Mouse (Mus musculus) cerebellum, adult 8-10 months (tissue): ENCODE data around the gene Tmem131l.

Source experiments
- DNase-seq: peaks from one replicate; pipeline ENCODE4 v3.0.0; 2022

Gene Tmem131l

DNA sequence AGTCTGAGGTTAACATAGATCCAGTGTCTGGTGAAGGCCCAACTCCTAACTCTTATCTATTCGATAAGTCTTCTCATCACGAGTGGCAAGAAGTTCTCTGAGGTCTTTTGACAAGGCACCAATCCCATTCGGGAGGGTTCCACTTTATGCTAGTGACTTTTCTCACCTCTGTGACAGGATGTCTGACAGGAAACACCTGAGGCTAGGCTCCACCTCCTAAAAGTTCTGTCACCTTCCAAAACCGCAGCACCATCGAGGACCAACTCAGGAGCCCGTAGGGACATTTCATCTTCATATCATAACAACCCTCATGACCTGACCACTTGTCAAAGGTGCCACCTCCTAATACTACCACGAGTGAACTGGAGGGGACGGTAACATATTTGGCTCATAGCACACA lies 6.2 kb upstream of the Tmem131l start:
- DNase-seq: no peak

DNA sequence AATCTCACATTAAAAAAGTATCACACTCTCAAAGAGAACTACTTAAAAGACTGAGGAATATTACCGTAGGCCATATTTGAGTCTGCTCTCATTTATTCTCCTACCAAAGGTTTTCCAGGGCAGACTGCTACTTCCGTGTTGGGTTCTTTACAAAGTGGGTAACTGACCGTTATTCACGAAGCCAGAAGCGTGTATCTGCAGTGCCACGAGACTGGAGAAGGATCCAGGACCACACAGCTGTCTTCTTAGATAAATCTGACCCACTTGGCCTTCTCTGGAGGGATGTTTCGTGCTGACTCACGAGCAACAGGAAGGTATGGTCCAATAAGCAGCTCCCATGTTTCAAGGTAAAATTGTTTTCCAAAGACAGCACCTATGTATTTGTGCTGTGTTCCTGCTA lies 1.8 kb upstream of the Tmem131l start:
- no peak for DNase-seq

DNA sequence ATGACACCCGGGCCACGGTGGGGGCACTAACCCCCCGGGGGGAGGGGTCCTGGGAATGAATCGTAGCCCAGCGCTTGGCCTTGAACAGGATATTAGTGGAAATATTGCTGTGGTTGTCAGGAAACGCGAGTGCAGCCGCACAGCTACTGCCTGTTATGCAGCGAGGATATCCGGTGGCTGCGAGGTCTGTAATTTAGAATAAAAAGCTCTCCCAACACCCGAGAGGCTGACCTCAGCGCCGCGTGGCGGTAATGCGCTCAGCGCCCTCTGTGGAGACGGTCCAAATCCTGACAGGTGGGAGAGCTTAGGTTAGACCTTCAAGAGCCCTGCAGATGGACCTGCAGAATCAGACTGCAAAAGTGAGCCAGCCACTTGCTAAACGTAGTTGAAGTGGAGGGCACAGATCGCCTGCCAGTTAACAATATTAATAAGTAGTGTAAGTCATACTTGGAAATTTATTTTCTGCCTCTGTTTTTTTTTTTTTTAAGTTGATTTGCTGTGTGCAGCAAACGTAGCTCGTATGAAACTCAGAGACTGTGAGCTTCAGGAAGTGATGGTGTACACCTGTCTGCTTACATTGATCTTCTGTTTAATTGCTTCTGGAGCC lies 604 bp upstream of the Tmem131l start:
- DNase-seq: no peak

DNA sequence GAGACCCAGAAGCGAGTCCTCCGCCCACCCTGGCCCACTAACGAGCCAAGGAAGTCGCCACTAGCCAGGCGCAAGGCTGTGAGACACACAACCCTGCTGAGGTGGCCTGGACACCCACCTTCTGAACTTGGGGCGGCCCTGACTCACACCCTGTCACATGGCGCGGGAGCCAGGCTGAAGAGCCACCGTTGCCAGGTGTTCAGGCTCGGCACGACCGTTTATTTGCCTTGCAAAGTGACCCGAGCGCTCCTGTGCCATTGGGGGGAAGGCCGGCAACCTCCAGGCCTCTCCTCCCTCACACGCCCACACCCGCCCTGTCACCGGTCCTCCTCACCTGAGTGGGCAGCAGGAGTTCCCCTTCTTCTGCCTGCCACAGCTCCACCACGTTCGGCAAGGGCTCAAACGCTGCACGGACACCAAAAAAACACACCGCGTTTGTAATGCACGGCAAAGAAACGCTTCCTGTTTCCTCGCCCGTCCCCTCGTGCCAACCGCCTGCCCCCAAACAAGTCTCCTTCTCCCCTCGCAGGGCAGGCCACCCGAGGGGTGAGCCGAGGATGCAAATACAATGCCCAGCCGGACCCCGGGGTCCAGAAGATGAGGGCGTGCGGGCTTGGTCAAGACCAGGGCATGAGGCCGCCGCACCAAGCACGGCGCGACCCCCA lies 862 bp downstream of the Tmem131l start:
- DNase-seq: peak; percentile 45

DNA sequence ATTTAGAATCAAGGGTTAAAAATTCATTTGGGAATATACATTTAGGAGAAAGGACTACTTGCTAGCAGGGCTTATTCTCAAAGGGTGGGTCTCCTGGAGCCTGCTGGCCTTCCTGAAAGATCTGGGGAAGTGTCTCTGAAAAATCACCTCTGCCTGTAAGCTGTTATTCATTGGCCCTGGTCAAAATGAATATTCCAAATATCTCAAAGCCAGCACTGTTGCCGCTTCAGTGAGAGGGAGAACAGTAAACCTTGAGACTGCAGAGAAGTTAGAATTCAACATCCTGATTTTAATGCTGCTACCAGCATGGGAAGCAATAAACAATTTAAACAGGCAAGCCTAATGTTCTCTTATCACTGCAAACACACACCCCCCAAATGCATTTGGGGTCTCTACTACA lies 1.8 kb downstream of the Tmem131l start:
- no peak for DNase-seq

DNA sequence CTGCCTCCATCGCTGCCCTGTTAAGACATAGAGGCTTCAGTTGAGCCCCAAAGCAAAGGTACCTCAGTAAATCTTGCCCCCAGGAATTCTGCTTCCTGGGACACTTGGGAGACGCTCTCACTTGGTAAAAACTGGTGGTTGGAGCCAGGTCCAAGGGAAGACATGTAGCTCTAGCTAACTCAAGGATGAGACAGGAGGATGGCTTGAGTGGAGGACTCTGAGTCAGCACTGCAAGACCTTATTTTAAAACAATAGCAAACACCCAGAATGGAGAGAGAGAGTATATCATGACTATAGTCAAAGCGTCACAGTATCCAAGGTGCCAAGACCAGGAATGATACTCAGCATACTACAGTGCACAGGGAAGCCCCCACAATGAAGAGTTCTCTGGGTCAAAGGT lies 2.4 kb downstream of the Tmem131l start:
- no peak for DNase-seq

DNA sequence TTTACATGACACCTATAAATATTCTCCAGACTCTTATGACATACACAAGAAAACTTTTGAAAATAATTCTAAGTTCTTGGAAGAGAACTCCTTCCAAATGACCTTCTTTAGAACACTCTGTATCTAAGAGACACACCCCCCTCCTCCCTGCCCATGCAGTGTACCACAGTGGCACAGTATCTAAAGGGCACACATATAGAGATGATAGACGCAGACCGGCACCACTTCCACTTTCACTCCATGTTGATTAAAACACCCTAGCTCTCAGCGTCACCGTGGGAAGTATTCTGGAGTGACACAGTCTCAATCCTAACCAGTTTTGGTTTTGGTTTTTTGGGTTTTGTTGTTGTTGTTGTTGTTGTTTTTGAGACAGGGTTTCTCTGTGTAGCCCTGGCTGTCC lies 3.1 kb downstream of the Tmem131l start:
- no peak for DNase-seq

DNA sequence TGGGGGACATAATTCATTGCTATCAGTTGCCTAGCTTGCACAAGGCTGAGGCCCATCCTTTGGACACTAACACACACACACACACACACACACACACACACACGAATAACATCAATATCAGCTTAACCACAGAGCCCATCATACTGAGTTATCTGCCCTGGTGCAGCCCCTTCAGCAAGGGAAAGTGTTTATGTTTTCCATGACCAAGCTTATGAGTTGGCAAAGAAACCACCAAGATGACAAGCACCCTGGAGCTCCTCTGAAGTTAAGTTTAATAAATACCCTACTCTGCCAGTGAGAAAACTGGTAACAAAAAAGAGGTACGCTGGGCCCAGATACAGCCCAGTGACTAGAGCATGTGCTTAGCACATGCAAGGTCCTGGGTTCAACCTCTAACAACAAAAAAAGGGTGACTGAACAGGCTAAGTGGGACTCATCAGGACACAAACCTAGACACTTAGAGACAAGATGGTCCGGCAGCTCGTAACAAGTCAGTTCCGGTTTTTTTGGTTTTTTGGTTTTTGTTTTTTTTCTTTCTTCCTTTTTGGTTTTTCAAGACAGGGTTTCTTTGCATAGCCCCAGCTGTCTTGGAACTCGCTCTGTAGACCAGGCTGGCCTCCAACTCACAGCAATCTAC lies 4.1 kb downstream of the Tmem131l start:
- no peak for DNase-seq

DNA sequence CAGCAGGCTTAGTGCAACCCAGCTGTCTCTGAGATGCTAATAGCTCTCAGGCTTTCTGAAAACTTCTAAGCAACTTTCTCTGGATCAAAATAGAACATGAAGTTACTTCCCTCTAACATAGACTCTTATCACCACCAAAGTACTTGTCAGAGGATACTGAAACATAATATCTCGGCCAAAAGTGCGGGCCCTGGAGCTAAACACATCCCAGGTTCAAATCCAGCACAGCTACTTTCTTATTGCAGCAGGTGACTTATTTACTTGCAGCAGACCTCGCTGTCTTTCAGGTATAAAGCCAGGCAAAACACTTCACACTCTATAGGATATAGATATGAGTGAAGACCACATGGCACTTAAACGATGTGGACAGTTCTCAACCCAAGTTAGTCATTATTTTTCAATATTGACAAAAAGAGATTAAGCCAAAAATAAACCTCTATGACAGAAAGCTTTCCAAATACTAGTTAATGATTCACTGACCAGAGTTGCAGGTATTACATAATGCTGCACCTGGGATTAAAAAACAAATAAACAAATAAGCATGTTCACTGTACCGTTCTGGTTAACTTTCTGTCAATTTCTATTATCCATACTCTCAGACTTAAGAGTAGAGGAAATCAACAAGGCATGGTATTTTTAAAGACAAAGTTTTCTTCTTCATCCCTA lies 5.7 kb downstream of the Tmem131l start:
- DNase-seq: no peak

DNA sequence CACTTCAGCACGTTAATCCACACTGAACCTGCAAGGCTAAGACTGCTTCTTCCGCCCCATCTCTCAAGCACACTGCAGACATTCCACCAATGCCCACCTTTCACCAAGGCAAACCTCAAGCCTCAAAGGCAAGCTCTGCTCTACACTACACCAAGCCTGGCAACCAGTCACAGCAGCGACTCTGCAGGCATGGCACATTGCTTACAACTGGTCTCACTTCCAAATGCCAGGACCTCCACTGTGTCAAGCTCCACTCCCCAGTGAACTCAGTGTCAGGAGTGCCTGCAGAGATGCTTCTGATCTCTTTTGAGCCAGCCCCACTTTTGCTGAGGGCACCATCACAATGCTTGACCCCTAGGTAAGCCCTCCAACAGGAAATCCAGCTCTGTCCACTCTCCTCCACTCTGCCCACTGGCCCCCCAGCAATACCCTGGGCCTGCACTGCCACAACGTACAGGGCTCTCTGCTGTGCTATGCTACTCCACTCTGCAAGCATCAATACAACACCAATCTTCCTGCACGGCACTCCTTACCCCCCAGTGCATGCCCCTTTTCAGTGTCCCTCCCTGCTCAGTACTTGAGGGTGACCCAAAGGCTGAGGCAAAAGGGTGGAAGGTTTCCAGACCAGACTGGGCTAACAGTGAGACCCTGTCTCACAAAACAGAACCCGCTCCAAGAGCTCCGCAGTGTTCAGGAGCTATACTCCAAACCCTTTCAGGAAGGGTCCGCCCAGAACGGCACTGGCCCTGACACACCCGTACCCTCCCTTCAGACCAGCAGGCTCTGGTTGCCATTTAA lies 6.8 kb downstream of the Tmem131l start:
- DNase-seq: no peak

DNA sequence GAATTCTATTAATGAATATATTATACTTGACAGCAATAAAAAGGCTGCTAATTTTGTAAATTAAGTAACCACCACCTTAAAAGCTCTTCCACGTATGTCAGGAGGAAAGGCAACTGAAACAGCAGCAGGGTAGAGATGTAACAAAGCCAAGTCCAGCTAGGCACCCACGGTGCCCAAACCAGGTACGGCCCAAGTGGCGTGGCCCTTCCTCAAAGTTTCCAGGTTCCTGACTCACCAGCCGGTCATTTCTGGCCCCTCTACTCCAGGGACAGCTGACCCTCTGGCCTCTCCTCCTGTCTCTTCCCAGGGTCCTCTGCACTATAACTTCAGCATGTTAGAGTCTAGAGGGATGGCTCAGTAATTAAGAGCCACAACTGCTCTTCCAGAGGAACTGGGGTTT lies 7.6 kb downstream of the Tmem131l start:
- DNase-seq: no peak

DNA sequence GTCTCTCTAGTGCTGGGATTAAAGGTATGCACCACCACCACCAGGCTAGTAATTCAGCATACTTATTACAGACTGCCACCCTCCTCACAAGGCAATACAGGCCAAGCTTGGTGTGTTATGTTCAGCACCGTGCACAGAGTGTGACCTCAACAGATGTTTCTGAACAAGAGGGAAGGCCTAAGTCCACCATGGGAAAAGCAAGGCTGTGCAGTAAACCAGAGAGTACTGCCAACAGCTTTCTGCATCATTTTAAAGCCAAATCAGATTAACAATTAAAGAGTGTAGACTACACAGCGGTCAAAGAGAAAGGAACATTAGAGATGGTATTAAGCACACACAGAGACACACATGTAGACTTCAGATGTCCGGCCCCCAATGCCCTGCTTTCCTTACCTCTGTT lies 8.8 kb downstream of the Tmem131l start:
- no peak for DNase-seq

DNA sequence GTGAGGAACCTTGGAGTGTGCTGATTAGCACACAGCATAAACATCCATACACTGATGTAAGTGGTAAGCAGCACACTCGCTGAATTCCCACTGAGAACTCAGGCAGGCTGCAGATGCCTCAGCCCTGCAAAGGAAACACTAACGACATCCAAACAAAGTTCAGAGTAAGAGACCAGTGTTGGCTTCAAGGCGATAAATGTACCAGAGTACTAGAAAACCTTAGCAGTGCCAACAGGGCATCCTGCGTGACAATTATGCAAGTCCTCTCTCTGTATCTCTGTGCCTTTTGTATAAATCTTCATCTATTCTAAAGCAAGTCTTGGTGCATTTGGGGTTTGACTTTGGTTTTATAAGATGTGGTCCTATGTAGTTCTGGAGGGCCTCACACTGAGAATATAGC lies 11.0 kb downstream of the Tmem131l start:
- no peak for DNase-seq

DNA sequence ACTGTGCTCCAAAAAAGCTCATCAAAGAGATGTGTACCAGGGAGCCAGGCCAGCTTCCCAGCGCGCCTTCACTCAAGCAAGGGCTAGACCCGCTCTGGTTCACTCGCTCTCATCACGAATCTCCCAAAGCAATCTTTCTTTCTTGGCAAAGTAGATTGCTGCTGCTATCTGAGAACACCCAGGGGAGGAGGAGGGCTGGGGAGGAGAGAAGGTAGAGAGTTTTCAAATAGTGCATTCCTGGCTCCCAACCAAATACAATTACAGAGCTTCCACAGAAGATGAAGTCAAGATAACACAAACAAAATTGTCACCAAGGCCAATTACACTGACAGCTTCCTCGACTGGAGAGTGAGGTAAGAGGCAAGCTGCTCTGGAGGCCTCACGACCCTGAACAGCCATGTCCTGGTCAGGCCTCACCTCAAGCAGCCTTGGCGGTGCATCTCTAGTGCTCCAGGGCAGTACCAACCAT lies 12.2 kb downstream of the Tmem131l start:
- DNase-seq: no peak

DNA sequence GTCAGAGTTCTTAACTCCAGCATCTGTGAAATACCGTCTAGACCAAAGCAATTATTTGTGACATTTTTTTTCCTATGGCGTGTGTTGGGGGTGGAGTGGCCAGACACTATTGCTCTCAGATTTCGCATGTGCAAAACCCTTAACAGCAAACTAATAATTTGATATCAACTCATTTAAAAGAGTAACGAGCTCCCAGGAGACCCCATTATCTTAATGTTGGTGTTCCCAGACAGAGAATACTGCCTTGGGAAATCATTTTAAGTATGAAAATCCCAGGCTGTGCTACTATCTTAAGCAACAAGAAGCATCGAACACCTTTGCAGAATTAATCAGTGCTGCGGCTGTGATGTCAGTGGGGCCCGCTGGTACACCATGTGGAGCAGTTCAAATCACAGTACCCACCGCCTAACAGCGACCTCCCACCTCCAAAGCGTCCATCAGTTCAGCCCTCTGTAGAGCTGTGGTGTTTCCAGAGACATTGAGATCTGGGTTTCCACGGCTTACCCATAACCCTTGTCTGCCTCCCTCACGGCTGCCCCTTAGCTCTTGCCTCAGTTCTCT lies 15.4 kb downstream of the Tmem131l start:
- no peak for DNase-seq

DNA sequence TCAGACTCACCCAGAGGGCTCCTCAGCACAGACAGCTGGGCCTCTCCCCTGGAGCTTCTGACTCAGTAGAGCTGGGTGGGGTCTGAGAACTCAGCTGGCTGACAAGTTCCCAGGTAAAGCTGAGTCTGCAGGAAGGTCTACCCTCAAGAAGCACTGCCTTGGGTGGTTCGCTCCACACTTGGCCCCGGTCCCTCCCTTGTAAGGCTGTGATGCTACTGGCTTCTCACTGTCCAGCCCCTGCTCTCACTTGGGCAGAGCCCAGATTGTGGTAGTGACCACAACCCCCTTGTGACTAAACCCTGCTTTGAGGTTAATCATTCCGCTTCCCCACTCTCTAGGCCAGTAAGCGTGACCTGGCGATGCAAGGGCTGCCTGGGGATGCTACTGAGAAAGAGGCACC lies 17.3 kb downstream of the Tmem131l start:
- DNase-seq: no peak

DNA sequence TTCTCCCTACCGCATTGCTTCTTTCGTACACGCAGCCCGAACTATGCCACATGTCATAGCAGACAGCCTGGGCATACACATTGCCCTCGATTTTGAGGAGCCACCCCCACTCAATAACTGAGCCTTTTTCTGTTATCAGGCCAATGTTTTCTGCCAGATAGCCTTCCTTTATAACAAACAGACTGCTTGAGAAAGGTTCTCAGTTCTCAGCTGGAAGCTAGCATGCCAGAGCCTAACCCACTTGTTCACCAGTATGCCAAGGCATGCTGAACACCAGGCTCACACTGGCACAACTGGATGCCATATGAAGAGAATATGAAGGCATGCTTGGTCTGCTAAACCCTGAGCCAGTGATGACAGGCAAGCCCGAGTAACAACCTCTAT lies 17.8 kb downstream of the Tmem131l start:
- DNase-seq: no peak

DNA sequence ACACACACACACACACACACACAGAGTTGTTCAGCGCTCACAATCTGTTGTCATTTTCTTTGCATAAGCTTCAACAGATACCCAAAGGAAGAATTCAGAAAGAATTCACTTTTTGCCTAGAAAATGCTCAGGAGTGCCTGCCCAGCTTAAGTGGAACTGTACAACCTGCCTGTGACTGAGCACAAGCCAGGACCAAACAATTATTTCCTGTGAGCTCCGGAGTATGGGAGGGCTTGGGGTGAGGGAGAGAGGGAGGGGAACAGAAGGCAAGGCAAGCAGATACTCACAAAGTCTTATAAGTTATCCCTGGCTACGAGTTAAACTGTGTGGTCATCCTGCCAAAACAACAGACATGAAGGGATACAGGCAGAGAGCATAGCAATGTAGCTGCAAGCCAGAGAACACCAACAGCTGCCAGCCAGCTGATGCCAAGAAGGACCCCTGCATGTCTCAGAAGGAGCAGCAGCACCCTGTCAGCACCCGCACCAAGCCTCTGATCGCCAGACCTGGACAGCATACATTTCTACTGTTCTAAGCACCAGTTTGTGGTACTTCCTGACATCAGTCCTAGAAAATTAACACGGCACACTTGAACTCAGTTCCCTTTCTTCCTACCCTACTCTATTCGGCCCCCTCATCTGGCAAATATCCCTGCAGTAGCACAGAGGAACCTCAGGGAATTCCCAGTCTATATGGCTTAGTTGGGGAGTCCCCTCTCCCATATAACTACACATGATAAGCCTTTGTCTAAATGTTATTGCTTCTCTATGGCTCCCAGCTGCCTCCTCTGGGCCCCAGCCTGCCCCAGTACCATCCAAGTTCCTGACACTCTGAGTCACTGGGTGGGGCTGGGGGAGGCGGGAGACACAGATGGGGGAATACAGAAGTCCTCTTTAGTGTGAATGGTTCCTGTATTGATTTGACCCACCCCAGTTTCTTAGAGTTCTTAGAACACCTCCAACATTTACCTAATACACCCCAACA lies 18.5 kb downstream of the Tmem131l start:
- no peak for DNase-seq

DNA sequence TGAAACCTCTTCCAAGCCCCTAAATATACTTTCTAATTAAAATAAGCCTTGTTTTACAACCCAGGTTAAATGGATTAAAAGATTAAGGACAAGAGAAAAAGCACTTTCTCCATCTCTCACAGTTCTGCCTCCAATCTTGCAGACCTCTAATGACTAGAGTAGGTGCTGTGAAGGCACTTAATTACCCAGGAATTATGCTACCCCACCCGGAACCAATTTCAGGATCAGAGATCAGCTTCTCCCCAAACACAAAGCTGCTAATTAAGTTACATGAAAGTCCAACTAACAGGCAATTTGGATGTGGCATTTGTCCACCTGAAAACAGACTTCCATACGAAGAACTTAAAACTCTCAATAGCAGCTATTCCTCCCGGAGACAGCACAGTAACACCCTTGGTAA lies 19.4 kb downstream of the Tmem131l start:
- DNase-seq: no peak

DNA sequence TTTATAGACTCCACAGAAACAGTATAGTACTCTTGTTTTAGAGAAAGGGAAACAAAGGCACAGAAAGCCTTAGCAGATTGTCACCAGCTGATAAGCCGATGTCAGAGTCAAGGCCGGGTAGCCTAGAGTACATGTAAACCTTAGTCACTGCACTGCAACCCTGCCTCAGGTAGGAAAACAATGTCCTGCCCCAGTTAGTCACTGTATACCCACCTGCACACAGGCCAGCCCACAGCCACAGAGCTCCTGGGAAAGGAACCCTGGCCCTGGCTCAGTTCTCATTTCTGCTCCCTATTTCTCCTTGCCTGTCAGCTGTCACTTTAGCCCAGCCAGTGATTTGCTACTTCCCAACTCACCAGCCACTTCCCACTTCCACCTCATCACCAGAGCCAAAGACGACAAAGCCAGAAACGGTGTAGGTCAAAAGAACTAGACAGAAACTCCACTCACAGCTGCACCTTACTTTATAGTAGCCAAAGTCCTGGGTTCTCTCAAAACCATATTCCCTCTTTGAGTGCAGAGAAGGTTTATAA lies 24.4 kb downstream of the Tmem131l start:
- DNase-seq: no peak

DNA sequence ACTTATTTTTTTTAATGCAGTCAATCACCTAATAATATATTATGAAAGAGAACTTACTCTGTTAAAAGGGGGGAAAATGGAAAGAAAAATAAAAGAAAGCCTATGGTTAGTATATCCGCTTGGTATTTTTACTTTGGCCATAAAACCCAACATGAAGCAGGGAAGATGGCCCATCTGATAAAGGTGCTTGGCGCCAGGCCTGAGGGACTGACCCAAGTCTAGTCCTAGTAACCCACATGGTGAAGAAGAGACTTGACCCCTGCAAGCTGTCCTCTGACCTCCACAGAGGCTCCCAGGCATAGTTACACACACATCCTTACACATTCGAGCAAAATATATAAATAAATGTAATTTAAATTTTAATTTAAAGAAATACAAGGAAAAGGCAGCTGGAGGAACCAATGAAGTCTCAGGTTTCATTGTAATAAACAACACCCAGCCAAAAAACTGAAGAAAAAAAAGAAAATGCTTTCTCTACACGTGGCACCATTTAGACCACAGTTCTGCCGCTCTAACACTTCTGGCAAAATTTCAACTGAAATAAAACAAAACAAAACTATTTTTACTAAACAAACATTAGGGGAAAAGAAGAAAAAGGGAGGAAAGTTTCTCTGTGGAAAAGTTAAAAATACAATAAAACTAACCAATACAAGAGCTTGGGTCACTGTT lies 28.8 kb downstream of the Tmem131l start:
- no peak for DNase-seq
